Mouse (Mus musculus) mouse embryonic stem cell (cell line): ENCODE results near the gene Pes1.
"Not testable (repeated sequence)": the region's sequence is repeated elsewhere in the genome, so short reads cannot be mapped to it uniquely, and the experiment has no call there.

Source experiments
- in situ Hi-C, 2 experiments: fragments of 300-500 bp; cut with MboI; formaldehyde crosslinking; loops; 1 replicate in 1 of 2; 3 replicates in 1 of 2; pipeline ENCODE4 v1.14.3; 2019 to 2020; ENCODE audit warnings: low sequenced_read_pairs in 2 of 2, low pct_unique_long_range_greater_than_20kb in 1 of 2, mixed read lengths in 1 of 2; ENCODE audit not compliant: unreplicated experiment in 1 of 2

Gene Pes1

GRCm38 (mm10) chr11:3995511-3995910 is 31.7 kb downstream of the Pes1 start:
- in situ Hi-C loops, result no loop called here

- in situ Hi-C loops, result no loop called here
Observed at GRCm38 (mm10) chr11:3996840-3997239, 33.1 kb downstream of the Pes1 start.

DNA sequence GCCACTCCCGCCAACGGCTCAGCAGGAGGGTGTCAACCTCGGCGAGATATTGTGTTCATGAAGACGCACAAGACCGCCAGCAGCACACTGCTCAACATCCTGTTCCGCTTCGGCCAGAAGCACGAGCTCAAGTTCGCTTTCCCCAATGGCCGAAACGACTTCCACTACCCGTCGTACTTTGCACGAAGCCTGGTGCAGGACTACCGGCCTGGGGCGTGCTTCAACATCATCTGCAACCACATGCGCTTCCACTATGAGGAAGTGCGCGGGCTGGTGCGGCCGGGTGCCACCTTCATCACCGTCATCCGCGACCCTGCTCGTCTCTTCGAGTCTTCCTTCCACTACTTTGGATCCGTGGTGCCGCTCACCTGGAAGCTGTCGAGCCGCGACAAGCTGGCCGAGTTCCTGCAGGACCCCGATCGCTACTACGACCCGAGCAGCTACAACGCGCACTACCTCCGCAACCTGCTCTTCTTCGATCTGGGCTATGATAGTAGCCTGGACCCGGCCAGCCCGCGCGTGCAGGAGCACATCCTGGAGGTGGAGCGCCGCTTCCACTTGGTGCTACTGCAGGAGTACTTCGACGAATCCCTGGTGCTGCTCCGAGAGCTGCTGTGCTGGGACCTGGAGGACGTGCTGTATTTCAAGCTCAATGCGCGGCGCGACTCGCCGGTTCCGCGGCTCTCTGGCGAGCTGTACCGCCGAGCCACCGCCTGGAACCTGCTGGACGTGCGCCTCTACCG is 34.4 kb downstream of the Pes1 start:
- in situ Hi-C loops, result no loop called here

- in situ Hi-C loops, result no loop called here
Observed at GRCm38 (mm10) chr11:3999547-3999946, 35.8 kb downstream of the Pes1 start.

DNA sequence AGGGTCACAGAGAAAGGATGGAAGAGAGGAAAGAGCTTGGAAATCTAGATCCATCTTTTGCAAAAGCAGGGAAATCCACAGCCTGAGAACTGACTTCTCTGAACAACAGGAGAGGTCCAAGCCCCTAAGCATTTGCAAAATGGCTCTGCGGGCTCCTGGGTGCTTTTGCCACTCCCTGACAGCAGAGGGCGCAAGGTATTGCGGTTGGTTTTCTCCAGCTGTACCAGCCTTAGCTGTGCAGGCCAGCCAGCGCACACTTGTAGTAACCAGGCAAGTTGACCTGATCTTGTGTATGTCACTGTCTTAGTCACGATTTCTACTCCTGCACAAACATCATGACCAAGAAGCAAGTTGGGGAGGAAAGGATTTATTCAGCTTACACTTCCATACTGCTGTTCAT is 37.8 kb downstream of the Pes1 start:
- in situ Hi-C loops, result no loop called here

DNA sequence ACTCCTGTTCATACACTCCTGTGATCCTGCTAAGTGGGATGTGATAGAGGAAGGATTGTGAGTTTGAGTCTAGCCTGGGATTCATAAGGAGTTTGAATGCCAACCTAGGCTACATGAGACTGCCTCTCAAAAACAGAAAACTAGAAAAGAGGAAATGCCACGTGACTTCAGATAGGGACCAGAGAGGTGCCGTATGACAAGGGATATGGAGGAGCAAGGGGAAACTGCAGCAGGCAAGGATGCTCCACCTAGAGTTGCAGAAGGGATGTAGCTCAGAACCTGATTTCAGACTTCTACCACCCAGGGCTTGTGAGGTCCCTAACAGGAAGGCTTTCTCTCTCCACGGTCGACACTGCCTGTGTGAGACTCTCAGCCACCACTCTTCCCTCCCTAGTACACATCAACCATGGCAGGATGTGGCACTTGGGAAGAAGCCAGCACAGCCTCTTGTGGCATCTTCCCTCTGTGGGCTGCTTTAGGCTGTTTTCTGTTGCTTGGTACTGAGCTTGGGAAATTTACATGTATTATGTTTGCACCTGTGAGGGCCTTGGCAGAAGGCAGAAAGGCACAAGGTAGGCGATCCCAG is 41.5 kb downstream of the Pes1 start:
- in situ Hi-C loops, result loop anchor here in 1 of 2 experiments (5.0 kb wide), 1 partner anchor 72 kb away; no protein-coding TSS in a partner anchor

GRCm38 (mm10) chr11:4006462-4006861 is 42.7 kb downstream of the Pes1 start:
- in situ Hi-C loops, result loop anchor here in 1 of 2 experiments (5.0 kb wide), 1 partner anchor 71 kb away; no protein-coding TSS in a partner anchor

GRCm38 (mm10) chr11:4012616-4013015 is 48.8 kb downstream of the Pes1 start:
- in situ Hi-C loops, result loop anchor here in 1 of 2 experiments (5.0 kb wide), 1 partner anchor 70 kb away; no protein-coding TSS in a partner anchor

- in situ Hi-C loops, result not testable (repeated sequence)
Observed at GRCm38 (mm10) chr11:4015796-4016195, 52.0 kb downstream of the Pes1 start.

GRCm38 (mm10) chr11:4022111-4022510 is 58.3 kb downstream of the Pes1 start:
- in situ Hi-C loops, result not testable (repeated sequence)

DNA sequence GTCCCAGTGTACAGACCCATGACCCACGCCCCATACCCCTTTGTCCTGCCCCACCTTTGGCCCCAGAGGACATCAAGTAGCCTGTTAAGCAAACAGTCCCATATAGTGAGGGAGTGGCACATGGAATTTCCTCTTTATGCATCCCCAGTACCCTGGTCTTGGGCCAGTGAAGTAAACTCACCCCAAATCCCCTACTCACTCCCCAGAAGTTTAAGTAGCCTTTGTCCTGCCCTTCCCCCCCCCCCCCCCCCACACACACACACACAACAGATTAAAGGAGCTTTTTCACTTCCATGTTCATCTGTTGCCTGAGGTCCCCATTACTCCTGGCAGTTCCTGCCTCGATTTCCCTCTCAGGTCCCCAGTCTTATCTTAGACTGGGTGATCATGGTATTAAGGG is 59.5 kb downstream of the Pes1 start:
- in situ Hi-C loops, result no loop called here

DNA sequence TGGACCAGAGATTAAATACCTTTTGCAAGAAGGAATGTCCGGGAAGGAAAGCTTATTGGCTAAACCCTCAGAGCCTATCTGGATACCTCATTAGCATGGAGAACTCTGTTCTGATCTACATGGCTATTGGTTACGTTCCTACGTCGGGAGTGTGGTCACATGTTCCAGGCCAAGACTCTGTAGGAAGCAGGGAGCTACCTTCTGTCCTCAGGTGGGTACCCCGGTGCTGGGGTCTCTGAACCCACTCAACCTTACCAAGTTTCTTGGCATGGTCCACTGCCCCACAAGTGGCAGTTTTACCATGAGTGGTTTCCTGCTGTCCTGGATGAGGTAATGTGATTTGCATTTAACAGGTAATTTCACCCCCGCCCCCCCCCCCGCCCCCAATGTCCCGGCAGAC is 63.3 kb downstream of the Pes1 start:
- in situ Hi-C loops, result no loop called here

DNA sequence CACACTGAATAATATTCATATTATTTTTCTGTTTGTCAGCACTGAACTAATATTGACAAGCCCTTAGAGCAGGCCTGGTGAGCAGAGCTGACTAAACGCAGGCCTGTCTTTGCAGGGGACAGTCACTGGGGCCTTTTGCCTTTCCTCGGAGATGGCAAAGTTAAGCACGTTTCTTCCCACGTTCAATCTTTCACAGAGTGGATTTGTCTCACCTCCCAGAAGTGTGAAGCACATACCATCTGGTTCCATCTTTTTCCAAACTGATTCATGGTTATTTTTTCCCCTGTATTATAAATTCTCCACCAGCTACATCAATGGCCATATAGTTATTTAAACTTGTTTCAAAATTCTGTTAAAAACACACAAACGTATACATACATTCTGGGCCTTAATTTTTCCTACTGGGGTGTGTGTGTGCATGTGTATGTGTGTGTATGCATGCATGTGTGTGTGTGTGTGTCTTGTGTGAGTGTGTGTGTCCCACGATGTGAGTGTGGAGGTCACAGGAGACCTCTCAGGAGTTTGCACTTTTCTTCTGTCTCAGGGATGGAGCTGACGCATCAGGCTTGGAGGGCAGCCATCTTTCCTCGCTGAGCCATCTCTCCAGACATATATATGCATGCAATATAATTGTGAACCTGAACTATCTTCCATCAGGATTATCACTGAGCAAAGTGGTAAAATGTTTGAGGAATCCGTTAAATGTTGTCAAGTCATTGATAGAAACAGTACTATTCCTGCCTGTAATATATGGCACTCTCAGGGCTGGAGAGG is 64.0 kb downstream of the Pes1 start:
- in situ Hi-C loops, result no loop called here

GRCm38 (mm10) chr11:4029343-4029742 is 65.6 kb downstream of the Pes1 start:
- in situ Hi-C loops, result no loop called here
